Mouse (Mus musculus): ENCODE data around the gene Ccdc28b.

Ccdc28b gene

GRCm38 (mm10) chr4:129622803-129623535 lies 778 bp downstream of the Ccdc28b start:
- no peak for DNase-seq (ENCODE audit: low spot score in 2 of 2)

- DNase-seq (ENCODE audit: low spot score in 2 of 2) = no peak
These were observed 1.5 kb downstream of the Ccdc28b start for GRCm38 (mm10) chr4:129622120-129622802.

- DNase-seq (ENCODE audit: low spot score in 2 of 2) = no peak
These were observed 2.4 kb downstream of the Ccdc28b start for GRCm38 (mm10) chr4:129621283-129621841.

GRCm38 (mm10) chr4:129620419-129621282 lies 3.1 kb downstream of the Ccdc28b start:
- no peak for DNase-seq (ENCODE audit: low spot score in 2 of 2)

- DNase-seq (ENCODE audit: low spot score in 2 of 2) = peak; percentile 92 to 95
These were observed 4.7 kb downstream of the Ccdc28b start, which contains the start of gene Iqcc for GRCm38 (mm10) chr4:129618786-129619691. TSS of gene Iqcc (minus strand) at chr4:129619099.

GRCm38 (mm10) chr4:129618031-129618430 lies 5.7 kb downstream of the Ccdc28b start:
- no peak for DNase-seq (ENCODE audit: low spot score in 2 of 2)

GRCm38 (mm10) chr4:129617121-129617641 lies 6.6 kb downstream of the Ccdc28b start:
- no peak for DNase-seq (ENCODE audit: low spot score in 2 of 2)

GRCm38 (mm10) chr4:129616631-129617030 lies 7.1 kb downstream of the Ccdc28b start:
- DNase-seq (ENCODE audit: low spot score in 2 of 2) = no peak

- DNase-seq (ENCODE audit: low spot score in 2 of 2) = no peak
These were observed 7.9 kb downstream of the Ccdc28b start for GRCm38 (mm10) chr4:129615801-129616290.

- DNase-seq (ENCODE audit: low spot score in 2 of 2) = no peak
These were observed 9.7 kb downstream of the Ccdc28b start, which contains the start of gene Dcdc2b for GRCm38 (mm10) chr4:129614093-129614492. TSS of gene Dcdc2b (minus strand) at chr4:129614257.

- DNase-seq (ENCODE audit: low spot score in 2 of 2) = no peak
These were observed 13.3 kb downstream of the Ccdc28b start for GRCm38 (mm10) chr4:129610472-129610871.

GRCm38 (mm10) chr4:129610026-129610425 lies 13.7 kb downstream of the Ccdc28b start:
- DNase-seq (ENCODE audit: low spot score in 2 of 2) = no peak

GRCm38 (mm10) chr4:129609139-129609631 lies 14.6 kb downstream of the Ccdc28b start:
- DNase-seq (ENCODE audit: low spot score in 2 of 2) = no peak

- peak in 1 of 2 experiments; percentile 77 for DNase-seq (ENCODE audit: low spot score in 2 of 2)
These were observed 15.2 kb downstream of the Ccdc28b start for GRCm38 (mm10) chr4:129608426-129609025.

- peak; percentile 75 to 83 for DNase-seq (ENCODE audit: low spot score in 2 of 2)
These were observed 23.3 kb downstream of the Ccdc28b start, which contains the start of the genes Eif3i and Tmem234 for GRCm38 (mm10) chr4:129600233-129601158. TSS of gene Eif3i (minus strand) at chr4:129600648. TSS of gene Tmem234 (plus strand) at chr4:129600668.

GRCm38 (mm10) chr4:129588865-129589264 lies 34.9 kb downstream of the Ccdc28b start:
- DNase-seq (ENCODE audit: low spot score in 2 of 2) = no peak

- DNase-seq (ENCODE audit: low spot score in 2 of 2) = no peak
These were observed 36.8 kb downstream of the Ccdc28b start for GRCm38 (mm10) chr4:129586943-129587342.

GRCm38 (mm10) chr4:129585773-129586172 lies 38.0 kb downstream of the Ccdc28b start:
- DNase-seq (ENCODE audit: low spot score in 2 of 2) = no peak
